Mouse (Mus musculus): ENCODE results near the gene Fbxo45.
"Not testable (repeated sequence)": the region's sequence is repeated elsewhere in the genome, so short reads cannot be mapped to it uniquely, and the experiment has no call there.

The Fbxo45 gene

GRCm38 (mm10) chr16:32246952-32247370, at the start of gene Fbxo45, which contains the start of gene Wdr53:
Gene Fbxo45 (minus strand): TSS chr16:32247158.
Gene Wdr53 (plus strand): TSS chr16:32247227.
- in situ Hi-C loops (cut with MboI, MseI): no loop called here

- in situ Hi-C loops (cut with MboI, MseI): no loop called here
Observed at GRCm38 (mm10) chr16:32291821-32292220, 44.9 kb upstream of the Fbxo45 start.

- in situ Hi-C loops (cut with MboI, MseI): loop anchor here (5.0 to 10.0 kb wide), 3 partner anchors 50 to 342 kb away; partner anchors contain the start of gene Ubxn7 (in 1 of the 2)
Observed at GRCm38 (mm10) chr16:32282608-32283007, 35.6 kb upstream of the Fbxo45 start.

- in situ Hi-C loops (cut with MboI, MseI): loop anchor here (5.0 to 10.0 kb wide), 3 partner anchors 52 to 345 kb away; partner anchors contain the start of gene Ubxn7 (in 1 of the 2)
Observed at GRCm38 (mm10) chr16:32280211-32280610, 33.3 kb upstream of the Fbxo45 start.

- in situ Hi-C loops (cut with MboI, MseI): no loop called here
Observed at GRCm38 (mm10) chr16:32278396-32278795, 31.4 kb upstream of the Fbxo45 start.

- in situ Hi-C loops (cut with MboI, MseI): no loop called here
Observed at GRCm38 (mm10) chr16:32277308-32278256, 30.6 kb upstream of the Fbxo45 start, which contains the start of gene Rnf168. Gene Rnf168 (plus strand): TSS chr16:32277459.

GRCm38 (mm10) chr16:32275830-32276229, 28.9 kb upstream of the Fbxo45 start:
- in situ Hi-C loops (cut with MboI, MseI): no loop called here

- in situ Hi-C loops (cut with MboI, MseI): no loop called here
Observed at GRCm38 (mm10) chr16:32275041-32275440, 28.1 kb upstream of the Fbxo45 start.

GRCm38 (mm10) chr16:32273338-32273737, 26.4 kb upstream of the Fbxo45 start:
- in situ Hi-C loops (cut with MboI, MseI): no loop called here

GRCm38 (mm10) chr16:32271291-32271690, 24.3 kb upstream of the Fbxo45 start, which contains the start of gene Smco1:
Gene Smco1 (plus strand): TSS chr16:32271468.
- in situ Hi-C loops (cut with MboI, MseI): no loop called here

GRCm38 (mm10) chr16:32264225-32264624, 17.3 kb upstream of the Fbxo45 start:
- in situ Hi-C loops (cut with MboI, MseI): not testable (repeated sequence)

- in situ Hi-C loops (cut with MboI, MseI): no loop called here
Observed at GRCm38 (mm10) chr16:32246351-32246791, 587 bp downstream of the Fbxo45 start.

GRCm38 (mm10) chr16:32243901-32244300, 3.1 kb downstream of the Fbxo45 start:
- in situ Hi-C loops (cut with MboI, MseI): loop anchor here in 1 of 2 experiments (5.0 kb wide), 1 partner anchor 87 kb away; no protein-coding TSS in a partner anchor

- in situ Hi-C loops (cut with MboI, MseI): loop anchor here in 1 of 2 experiments (5.0 kb wide), 1 partner anchor 82 kb away; no protein-coding TSS in a partner anchor
Observed at GRCm38 (mm10) chr16:32239428-32240312, 7.3 kb downstream of the Fbxo45 start.

- in situ Hi-C loops (cut with MboI, MseI): no loop called here
Observed at GRCm38 (mm10) chr16:32237930-32238680, 8.9 kb downstream of the Fbxo45 start.

GRCm38 (mm10) chr16:32232050-32232449, 14.9 kb downstream of the Fbxo45 start:
- in situ Hi-C loops (cut with MboI, MseI): not testable (repeated sequence)

- in situ Hi-C loops (cut with MboI, MseI): no loop called here
Observed at GRCm38 (mm10) chr16:32222399-32222798, 24.6 kb downstream of the Fbxo45 start.

GRCm38 (mm10) chr16:32221803-32222202, 25.2 kb downstream of the Fbxo45 start:
- in situ Hi-C loops (cut with MboI, MseI): no loop called here

- in situ Hi-C loops (cut with MboI, MseI): no loop called here
Observed at GRCm38 (mm10) chr16:32214804-32215576, 32.0 kb downstream of the Fbxo45 start.

- in situ Hi-C loops (cut with MboI, MseI): no loop called here
Observed at GRCm38 (mm10) chr16:32214156-32214555, 32.8 kb downstream of the Fbxo45 start.
